Mouse (Mus musculus) Muller cell, postnatal 12 days (primary cell): Measurements from ENCODE around the gene Rnf39.
"Not testable (repeated sequence)": the region's sequence is repeated elsewhere in the genome, so short reads cannot be mapped to it uniquely, and the experiment has no call there.

Source experiments
- DNase-seq: peaks from one replicate; pipeline ENCODE4 v3.0.0-alpha.2; 2015; ENCODE audit errors: inconsistent ontology term

The Rnf39 gene

DNA sequence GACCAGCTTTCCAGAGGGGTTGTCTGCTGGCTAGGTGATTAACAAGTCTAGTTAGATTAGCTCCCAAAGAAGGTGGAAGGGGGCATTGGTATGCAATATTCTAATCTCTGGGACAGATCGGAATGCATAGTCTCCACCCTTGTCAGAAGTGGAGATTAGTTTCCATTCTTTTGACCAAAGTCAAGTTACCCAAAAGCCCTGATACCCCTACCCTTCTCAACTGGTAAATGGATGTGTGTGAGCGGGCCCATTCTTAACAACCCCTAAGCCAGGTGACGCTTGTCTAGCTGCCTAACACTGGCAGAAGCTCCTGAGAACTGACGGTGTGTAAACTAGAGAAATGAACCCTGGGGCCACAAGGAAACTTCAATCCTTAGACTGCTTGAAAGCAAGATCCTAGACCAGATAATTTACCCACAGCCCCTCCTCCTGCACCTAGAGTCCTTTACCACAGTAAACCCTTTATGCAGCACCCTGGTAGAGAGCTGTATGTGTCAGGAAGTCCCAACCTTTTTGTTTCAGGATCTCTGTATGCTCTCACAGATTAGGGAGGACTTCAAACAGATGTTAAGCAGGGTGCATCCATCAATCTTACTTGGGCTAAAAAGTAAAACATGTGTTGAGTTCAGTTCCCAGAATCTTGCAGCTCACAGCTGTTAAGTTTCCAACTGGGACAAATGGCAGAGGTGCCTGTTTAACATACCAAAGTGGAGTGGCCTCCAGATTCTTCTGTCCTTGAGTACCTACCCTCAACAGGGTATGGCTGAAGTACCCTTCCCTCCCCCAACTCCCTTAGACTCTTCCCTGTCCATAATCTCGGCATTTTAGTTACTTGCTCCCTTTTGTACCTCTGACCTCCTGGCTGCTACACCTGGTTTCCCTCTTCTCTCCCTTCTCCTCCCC is 39.8 kb downstream of the Rnf39 start:
- no peak for DNase-seq

DNA sequence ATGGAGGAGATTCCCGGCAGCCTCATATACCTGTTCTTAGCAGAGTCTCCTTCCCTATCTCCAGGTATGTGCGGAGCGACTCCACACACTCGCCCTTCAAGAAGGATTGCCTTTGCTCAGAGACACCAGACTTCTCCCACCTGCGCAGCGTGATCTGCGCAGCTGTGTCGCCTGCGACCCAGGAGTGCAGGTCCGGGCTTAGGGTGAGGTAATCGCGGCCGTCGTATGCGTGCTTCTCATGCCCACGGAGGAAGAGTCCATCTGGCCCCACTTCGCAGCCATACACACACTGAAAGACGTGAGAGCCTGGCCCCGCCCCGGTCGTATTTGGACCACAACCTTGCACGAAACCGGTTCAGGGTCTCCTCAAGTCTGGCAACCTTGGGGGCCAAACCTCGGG is 45.8 kb downstream of the Rnf39 start:
- DNase-seq = no peak

DNA sequence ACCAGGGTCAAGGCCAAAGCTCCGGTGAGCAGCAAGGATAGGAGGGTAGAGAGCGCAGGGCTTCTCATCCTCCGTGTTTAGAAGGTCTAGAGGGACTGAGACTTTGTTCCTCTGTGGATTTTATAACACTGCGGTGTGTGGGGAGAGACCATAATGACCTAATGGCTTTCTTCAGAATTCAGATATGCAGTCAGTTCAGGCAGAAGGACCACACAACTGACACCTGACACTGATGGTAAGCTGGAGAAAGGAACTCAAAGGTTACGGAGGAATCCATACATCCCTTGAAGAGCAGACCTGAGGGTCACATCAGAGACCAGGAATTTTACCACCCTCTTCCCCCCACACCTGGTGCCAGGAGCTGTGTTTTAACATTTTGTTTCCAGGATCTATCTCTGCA is 46.7 kb downstream of the Rnf39 start, which contains the start of gene H2-M5:
Gene H2-M5 (minus strand): TSS at position 101 of the 400 bp plus-strand sequence.
- DNase-seq = no peak

DNA sequence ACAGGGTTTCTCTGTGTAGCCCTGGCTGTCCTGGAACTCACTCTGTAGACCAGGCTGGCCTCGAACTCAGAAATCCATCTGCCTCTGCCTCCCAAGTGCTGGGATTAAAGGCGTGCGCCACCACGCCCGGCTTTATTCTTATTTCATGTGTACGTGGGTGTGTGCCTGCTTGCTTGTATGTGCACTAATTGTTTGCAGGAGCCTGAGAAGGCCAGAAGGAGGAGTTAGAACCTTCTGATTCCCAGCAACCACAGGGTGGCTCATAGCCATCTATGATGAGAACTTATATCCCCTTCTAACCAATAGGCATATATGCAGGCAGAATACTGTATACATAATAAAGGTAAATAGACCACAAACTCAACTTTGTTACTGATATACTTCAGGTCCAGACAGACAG is 47.9 kb downstream of the Rnf39 start:
- DNase-seq = not testable (repeated sequence)

DNA sequence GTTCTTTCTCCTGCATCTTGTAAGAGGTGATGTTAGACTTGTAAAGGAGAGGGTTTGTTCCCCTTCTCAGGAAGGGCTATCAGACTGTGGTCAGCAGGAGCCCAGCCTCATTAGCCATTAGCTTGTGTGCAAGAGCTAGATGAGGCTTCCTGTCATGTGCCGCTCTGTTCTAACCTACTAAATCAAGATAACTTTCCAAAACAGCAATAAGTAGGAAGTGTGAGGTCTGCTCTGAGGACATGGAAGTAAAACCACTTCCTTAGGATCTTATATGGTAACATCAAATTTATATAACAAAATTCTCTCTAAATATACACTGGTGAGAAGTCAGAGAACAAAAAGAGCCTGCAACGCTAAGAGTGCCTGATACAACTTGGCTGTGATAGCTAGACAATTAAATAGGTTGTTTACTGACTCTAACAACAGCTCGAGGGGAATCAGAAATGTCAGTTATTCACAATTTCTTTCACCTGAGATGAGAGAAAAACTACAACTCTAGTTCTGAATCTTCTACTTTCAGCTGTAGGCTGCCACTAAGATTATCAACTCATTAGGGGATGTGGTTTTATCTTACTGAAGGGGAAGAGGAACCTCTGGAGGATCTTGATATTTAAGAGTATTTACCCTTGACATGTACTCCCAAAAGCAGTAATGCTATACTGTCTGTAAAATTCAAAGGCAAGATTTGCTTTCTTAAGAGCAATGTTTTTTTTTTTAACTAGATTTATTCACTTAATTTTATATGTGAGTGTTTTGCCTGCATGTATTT is 49.8 kb downstream of the Rnf39 start:
- DNase-seq = no peak

DNA sequence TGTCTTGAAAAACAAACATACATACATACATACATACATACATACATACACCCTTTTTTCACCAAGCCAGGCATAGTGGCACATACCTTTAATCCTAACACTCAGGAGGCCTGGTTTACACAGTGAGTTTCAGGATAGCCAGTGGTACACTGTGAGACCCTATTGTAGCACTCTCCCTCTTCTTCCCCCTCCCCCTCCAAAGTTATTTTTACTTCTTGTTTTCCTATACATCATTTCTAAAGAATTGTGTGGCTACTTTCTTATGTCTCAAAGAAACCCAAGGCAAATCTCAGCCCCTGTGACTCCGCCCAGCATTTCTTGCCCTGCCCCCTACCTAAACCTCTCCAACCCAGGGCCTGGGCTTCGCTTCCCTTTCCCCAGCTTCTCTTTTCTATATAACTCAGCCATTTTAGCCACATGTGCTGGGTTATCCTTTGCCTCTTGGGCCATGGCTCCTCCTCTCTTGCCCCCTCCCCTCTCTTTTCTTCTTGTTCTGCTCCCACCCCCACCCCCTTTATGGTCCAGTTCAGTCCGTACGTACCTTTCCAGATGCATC is 51.1 kb downstream of the Rnf39 start:
- DNase-seq = no peak

DNA sequence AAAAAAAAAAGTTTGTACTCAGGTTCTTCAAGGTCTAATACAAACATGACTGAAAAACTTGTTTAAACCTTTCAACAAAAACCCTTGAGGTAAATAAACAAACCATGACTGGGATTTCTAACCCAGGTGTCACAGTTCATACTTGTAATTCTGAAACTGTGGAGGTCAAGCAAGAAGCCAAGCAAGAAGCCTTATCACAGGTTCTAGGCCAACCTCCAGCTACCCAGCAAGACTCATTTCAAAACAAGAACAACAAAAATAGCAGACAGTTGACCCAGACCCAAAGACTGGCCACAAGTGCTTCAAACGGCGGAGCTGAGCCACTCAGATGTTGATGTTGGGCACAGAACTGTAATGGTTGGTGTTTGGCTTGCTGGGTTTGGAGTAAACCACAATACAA is 51.8 kb downstream of the Rnf39 start:
- DNase-seq = no peak

DNA sequence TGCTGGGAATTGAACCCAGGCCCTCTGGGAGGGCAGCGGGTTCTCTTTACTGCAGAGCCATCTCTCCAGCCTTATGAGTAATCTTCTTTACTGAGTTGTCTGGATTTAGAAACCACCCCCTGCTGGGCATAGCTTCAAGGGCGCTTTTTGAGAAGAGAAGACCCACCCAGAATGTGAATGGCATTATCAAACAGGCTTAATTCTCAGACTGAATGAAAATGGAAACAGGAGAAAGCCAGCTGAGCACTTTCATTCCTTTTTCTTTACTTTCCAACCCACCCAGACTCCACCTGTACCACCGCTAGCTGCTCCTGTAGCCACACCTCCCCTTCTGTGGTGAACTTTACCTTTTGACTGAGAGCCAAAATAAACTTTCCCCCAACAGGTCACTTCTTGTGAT is 52.7 kb downstream of the Rnf39 start:
- DNase-seq = no peak

DNA sequence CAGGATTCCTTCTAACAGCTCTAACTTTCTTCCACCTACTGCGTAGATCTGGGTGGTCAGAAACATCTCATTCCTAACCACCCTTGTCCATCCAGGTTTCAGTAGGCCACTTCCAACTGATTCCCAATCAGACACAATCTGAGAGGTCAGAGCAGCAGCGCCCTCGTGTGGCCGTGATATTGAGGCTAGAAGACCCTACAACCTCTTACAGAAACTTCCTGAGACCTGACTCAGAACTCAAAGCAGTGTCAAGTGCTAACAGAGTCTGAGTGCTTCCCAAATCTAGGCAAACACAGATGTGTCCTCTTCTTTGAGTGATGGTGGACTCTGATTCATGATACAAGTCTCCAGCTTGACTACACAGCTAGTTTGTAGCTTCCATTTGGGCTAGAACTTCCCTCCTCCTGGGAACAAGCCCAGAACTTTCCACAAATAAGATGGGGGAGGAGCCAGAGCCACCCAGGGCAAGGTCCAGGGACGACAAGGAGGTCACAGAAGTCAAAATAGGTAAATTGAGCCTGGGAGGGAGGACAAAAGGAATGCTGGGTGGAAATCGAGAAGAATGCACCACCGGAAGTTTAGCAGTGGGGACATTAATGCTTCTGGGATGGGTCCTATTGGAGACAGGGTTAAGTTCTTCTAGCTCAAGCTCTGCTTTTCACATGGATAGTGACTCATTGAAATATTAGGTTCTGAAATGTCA is 54.5 kb downstream of the Rnf39 start:
- peak; percentile 59 for DNase-seq
